Mouse (Mus musculus): ENCODE data around the gene Gm21783.
"Not testable (repeated sequence)": the region's sequence is repeated elsewhere in the genome, so short reads cannot be mapped to it uniquely, and the experiment has no call there.

Gene Gm21783

GRCm38 (mm10) chrY:44981163-44981562, at the start of gene Gm21783:
Gm21783 (minus strand) TSS chrY:44981263.
- not testable (repeated sequence) for DNase-seq (ENCODE audit: low spot score)

Measured in testis, postnatal 10 days (tissue).